Mouse (Mus musculus) MEL (cell line): ENCODE measurements around the gene Slc29a4. TPM values are rescaled to one million over a fixed set of nuclear protein-coding genes. Genes with fewer than 3 reads are reported as not detected.

ENCODE experiments used
- DNase-seq: peaks from one replicate; pipeline ENCODE4 v3.0.0; 2011; ENCODE audit warnings: low read depth, low spot score
- H3K27ac ChIP-seq: 2 replicates; pipeline ENCODE4 v1.5.1; 2012; ENCODE audit warnings: low read depth, mild to moderate bottlenecking, control low read depth, low read length, moderate library complexity; ENCODE audit not compliant: control insufficient read depth
- H3K27me3 ChIP-seq, 2 experiments: fragments of 150-350 bp in 1 of 2; sonication (generic) in 1 of 2; 2 replicates each; pipeline ENCODE4 v1.6.1; 2012; ENCODE audit warnings: low read length in 2 of 2, mild to moderate bottlenecking in 2 of 2, improper control_type of control experiment in 1 of 2, moderate library complexity in 1 of 2; ENCODE audit not compliant: insufficient read depth in 2 of 2, control insufficient read depth in 1 of 2
- H3K36me3 ChIP-seq, 2 experiments: 2 replicates each; pipeline ENCODE4 v1.6.1; 2012 to 2014; ENCODE audit warnings: low read length in 2 of 2, improper control_type of control experiment in 1 of 2, inconsistent platforms in 1 of 2, mild to moderate bottlenecking in 1 of 2; ENCODE audit not compliant: insufficient read depth in 2 of 2, control insufficient read depth in 1 of 2
- H3K4me1 ChIP-seq, 2 experiments: fragments of 150-350 bp in 1 of 2; sonication (generic) in 1 of 2; 2 replicates each; pipeline ENCODE4 v1.6.1; 2012; ENCODE audit warnings: low read length in 2 of 2, improper control_type of control experiment in 1 of 2, mild to moderate bottlenecking in 1 of 2; ENCODE audit not compliant: insufficient read depth in 2 of 2, control insufficient read depth in 1 of 2
- H3K4me3 ChIP-seq, 2 experiments: fragments of 150-350 bp in 1 of 2; sonication (generic) in 1 of 2; 2 replicates each; pipeline ENCODE4 v1.5.1; 2012; ENCODE audit warnings: low read depth in 2 of 2, low read length in 2 of 2, mild to moderate bottlenecking in 2 of 2, moderate library complexity in 2 of 2, control low read depth in 1 of 2, improper control_type of control experiment in 1 of 2; ENCODE audit not compliant: control insufficient read depth in 1 of 2, insufficient read depth in 1 of 2
- H3K79me2 ChIP-seq: 2 replicates; pipeline ENCODE4 v1.6.1; 2012; ENCODE audit warnings: mild to moderate bottlenecking, low read length, moderate library complexity; ENCODE audit not compliant: control insufficient read depth, poor library complexity, insufficient read depth
- H3K9ac ChIP-seq: 2 replicates; pipeline ENCODE4 v1.6.1; 2012; ENCODE audit warnings: low read depth, mild to moderate bottlenecking, control low read depth, low read length, moderate library complexity; ENCODE audit not compliant: control insufficient read depth, poor library complexity, severe bottlenecking
- H3K9me3 ChIP-seq: fragments of 150-350 bp; sonication (generic); replicated peaks from 2 replicates; pipeline ENCODE4 v1.6.1; 2012; ENCODE audit warnings: mild to moderate bottlenecking, low read length, improper control_type of control experiment, moderate library complexity; ENCODE audit not compliant: insufficient read depth
- CHD1 ChIP-seq: IDR thresholded peaks from 2 replicates; pipeline ENCODE4 v1.6.1; 2012; ENCODE audit warnings: low read depth, mild to moderate bottlenecking, inconsistent platforms, low read length, improper control_type of control experiment
- CHD2 ChIP-seq: IDR thresholded peaks from 2 replicates; pipeline ENCODE4 v1.6.1; 2011; ENCODE audit warnings: low read length, improper control_type of control experiment
- E2F4 ChIP-seq: IDR thresholded peaks from 2 replicates; pipeline ENCODE4 v1.6.1; 2011; ENCODE audit warnings: low read depth, low read length, improper control_type of control experiment, borderline replicate concordance
- ELF1 ChIP-seq: IDR thresholded peaks from 2 replicates; pipeline ENCODE4 v1.6.1; 2014; ENCODE audit warnings: low read depth, mild to moderate bottlenecking, inconsistent platforms, low read length, improper control_type of control experiment, moderate library complexity
- GABPA ChIP-seq: IDR thresholded peaks from 2 replicates; pipeline ENCODE4 v1.6.1; 2012; ENCODE audit warnings: low read depth, mild to moderate bottlenecking, inconsistent platforms, low read length, improper control_type of control experiment, moderate library complexity
- GATA1 ChIP-seq: IDR thresholded peaks from 2 replicates; pipeline ENCODE4 v1.6.1; 2011; ENCODE audit warnings: low read depth, low read length, improper control_type of control experiment
- KAT2A ChIP-seq: conservative IDR thresholded peaks from 2 replicates; pipeline ENCODE4 v1.6.1; 2012; ENCODE audit warnings: low read depth, low read length, improper control_type of control experiment, inconsistent platforms
- MAFK ChIP-seq: IDR thresholded peaks from 2 replicates; pipeline ENCODE4 v1.6.1; 2011; ENCODE audit warnings: low read depth, mild to moderate bottlenecking, low read length, improper control_type of control experiment, borderline replicate concordance
- MAZ ChIP-seq: IDR thresholded peaks from 2 replicates; pipeline ENCODE4 v1.6.1; 2012; ENCODE audit warnings: low read depth, mild to moderate bottlenecking, inconsistent platforms, low read length, improper control_type of control experiment
- MXI1 ChIP-seq: IDR thresholded peaks from 2 replicates; pipeline ENCODE4 v1.6.1; 2011; ENCODE audit warnings: mild to moderate bottlenecking, low read depth, low read length, improper control_type of control experiment
- NRF1 ChIP-seq: IDR thresholded peaks from 2 replicates; pipeline ENCODE4 v1.6.1; 2014; ENCODE audit warnings: low read depth, mild to moderate bottlenecking, inconsistent platforms, low read length, improper control_type of control experiment, moderate library complexity; ENCODE audit not compliant: poor library complexity, insufficient read depth, severe bottlenecking
- RCOR1 ChIP-seq: IDR thresholded peaks from 2 replicates; pipeline ENCODE4 v1.6.1; 2012; ENCODE audit warnings: low read depth, mild to moderate bottlenecking, inconsistent platforms, low read length, improper control_type of control experiment
- SMC3 ChIP-seq: IDR thresholded peaks from 2 replicates; pipeline ENCODE4 v1.6.1; 2011; ENCODE audit warnings: low read depth, low read length, improper control_type of control experiment
- UBTF ChIP-seq: IDR thresholded peaks from 2 replicates; pipeline ENCODE4 v1.6.1; 2012; ENCODE audit warnings: low read depth, mild to moderate bottlenecking, inconsistent platforms, low read length, improper control_type of control experiment, moderate library complexity, borderline replicate concordance; ENCODE audit not compliant: insufficient read depth
- USF1 ChIP-seq: IDR thresholded peaks from 2 replicates; pipeline ENCODE4 v1.6.1; 2014; ENCODE audit warnings: low read depth, mild to moderate bottlenecking, inconsistent platforms, low read length, improper control_type of control experiment, moderate library complexity
- ZKSCAN1 ChIP-seq: IDR thresholded peaks from 2 replicates; pipeline ENCODE4 v1.6.1; 2012; ENCODE audit warnings: low read depth, mild to moderate bottlenecking, inconsistent platforms, low read length, improper control_type of control experiment, moderate library complexity
- ZNF384 ChIP-seq: IDR thresholded peaks from 2 replicates; pipeline ENCODE4 v1.6.1; 2012; ENCODE audit warnings: low read depth, mild to moderate bottlenecking, inconsistent platforms, low read length, improper control_type of control experiment
- polyA plus RNA-seq, 2 experiments: library from polyadenylated mRNA; stranded (reverse) in 1 of 2; unstranded in 1 of 2; fragments of >175 nt in 1 of 2; fragments of >200 nt in 1 of 2; gene quantifications; 2 replicates each; pipeline versions ENCODE4 v1.2.1 to v1.2.4; 2012; ENCODE audit warnings: low replicate concordance in 2 of 2, low read depth in 1 of 2; ENCODE audit not compliant: insufficient read length in 2 of 2, insufficient read depth in 1 of 2, missing spikeins in 1 of 2
- total RNA-seq: library from RNA; depleted of rRNA; stranded (reverse); fragments of 300-350 nt; gene quantifications from 2 replicates; pipeline ENCODE4 v1.2.3, GENCODE M21; 2012

Gene Slc29a4
- total and polyA plus RNA-seq, 3 experiments, result not detected

GRCm38 (mm10) chr5:142718486-142718885, 26.2 kb downstream of the Slc29a4 start:
- no peak for DNase-seq
- Histone ChIP-seq H3K9me3 (no peaks in the 10 kb centered on the region), H3K36me3 (no peaks in the 10 kb centered on the region), H3K4me3 (no peak overlapping the region), H3K4me1 (no peaks in the 10 kb centered on the region), H3K9ac (no peak overlapping the region), H3K27me3 (no peaks in the 10 kb centered on the region), H3K79me2 (no peaks in the 10 kb centered on the region), H3K27ac (no peak overlapping the region)
- no peak for TF ChIP-seq UBTF
- no peak for TF ChIP-seq SMC3
- TF ChIP-seq GATA1, result no peak
- TF ChIP-seq CHD1, result no peak
- no peak for TF ChIP-seq MXI1
- TF ChIP-seq ZKSCAN1, result no peak
- TF ChIP-seq KAT2A, result no peak
- no peak for TF ChIP-seq RCOR1
- TF ChIP-seq NRF1, result no peak
- TF ChIP-seq MAFK, result no peak
- TF ChIP-seq ZNF384, result no peak
- TF ChIP-seq CHD2, result no peak
- TF ChIP-seq USF1, result no peak

DNA sequence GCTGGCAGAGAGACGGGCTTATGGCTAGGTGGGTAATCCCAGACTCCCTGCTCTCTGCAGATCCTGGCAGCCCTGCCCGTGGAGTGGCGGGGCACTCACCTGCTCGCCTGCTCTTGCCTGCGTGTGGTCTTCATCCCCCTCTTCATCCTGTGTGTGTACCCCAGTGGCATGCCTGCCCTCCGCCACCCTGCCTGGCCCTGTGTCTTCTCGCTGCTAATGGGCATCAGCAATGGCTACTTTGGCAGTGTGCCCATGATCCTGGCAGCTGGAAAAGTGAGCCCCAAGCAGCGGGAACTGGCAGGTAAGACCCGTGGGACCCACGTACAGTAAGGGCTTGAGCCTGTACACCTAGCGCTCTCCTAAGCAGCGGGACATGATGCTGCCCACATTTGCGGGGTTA, 27.6 kb downstream of the Slc29a4 start:
- Histone ChIP-seq H3K9ac (no peak overlapping the region), H3K4me3 (no peak overlapping the region), H3K4me1 (no peaks in the 10 kb centered on the region), H3K36me3 (no peaks in the 10 kb centered on the region), H3K27me3 (no peaks in the 10 kb centered on the region), H3K27ac (no peak overlapping the region), H3K79me2 (no peaks in the 10 kb centered on the region), H3K9me3 (no peaks in the 10 kb centered on the region)
- no peak for DNase-seq
- no peak for TF ChIP-seq GABPA
- TF ChIP-seq MAFK, result no peak
- TF ChIP-seq SMC3, result no peak
- TF ChIP-seq MXI1, result no peak
- no peak for TF ChIP-seq MAZ
- no peak for TF ChIP-seq ELF1
- TF ChIP-seq E2F4, result no peak
